Mouse (Mus musculus) neural tube, embryonic 12.5 days (tissue): ENCODE results near the gene Spire2. TPM values are rescaled to one million over a fixed set of nuclear protein-coding genes. Genes with fewer than 3 reads are reported as not detected.

Experiments
- ATAC-seq: fragments of 200-750 bp; cut with Nextera tagmentation; 2 replicates; pipeline ENCODE4 v1.8.0; 2017; ENCODE audit warnings: low read depth, mild to moderate bottlenecking, moderate TSS enrichment, moderate library complexity; ENCODE audit not compliant: low FRiP score
- H3K27ac ChIP-seq: fragments of 300-500 bp; sonication (generic); 2 replicates; pipeline ENCODE4 v1.5.1; 2016
- H3K27me3 ChIP-seq: fragments of 300-500 bp; sonication (generic); replicated peaks from 2 replicates; pipeline ENCODE4 v1.6.1; 2016; ENCODE audit warnings: mild to moderate bottlenecking
- H3K36me3 ChIP-seq: fragments of 300-500 bp; sonication (generic); 2 replicates; pipeline ENCODE4 v1.6.1; 2016; ENCODE audit warnings: mild to moderate bottlenecking
- H3K4me1 ChIP-seq: fragments of 300-500 bp; sonication (generic); 2 replicates; pipeline ENCODE4 v1.6.1; 2016
- H3K4me2 ChIP-seq: fragments of 300-500 bp; sonication (generic); replicated peaks from 2 replicates; pipeline ENCODE4 v1.6.1; 2016; ENCODE audit warnings: mild to moderate bottlenecking
- H3K4me3 ChIP-seq: fragments of 300-500 bp; sonication (generic); 2 replicates; pipeline ENCODE4 v1.5.1; 2016
- H3K9ac ChIP-seq: fragments of 300-500 bp; sonication (generic); 2 replicates; pipeline ENCODE4 v1.6.1; 2016; ENCODE audit warnings: mild to moderate bottlenecking
- H3K9me3 ChIP-seq: fragments of 300-500 bp; sonication (generic); 2 replicates; pipeline ENCODE4 v1.6.1; 2016; ENCODE audit warnings: mild to moderate bottlenecking
- WGBS: fragments of 180-500 bp; shearing (Covaris S2); methylation state at CpG from one replicate; pipeline ENCODE4 v1.1.7; 2016; 5-methylcytosine and 5-hydroxymethylcytosine counted together
- polyA plus RNA-seq: library from polyadenylated mRNA; unstranded; fragments of >200 nt; fragmentation: Nextera tagmentation; extraction: Ambion mirVana; gene quantifications from 2 replicates; pipeline ENCODE4 v1.2.1, GENCODE M21; 2016

Spire2 gene
- polyA plus RNA-seq, 1 experiment from 2014 or later, result 35.6 TPM

DNA sequence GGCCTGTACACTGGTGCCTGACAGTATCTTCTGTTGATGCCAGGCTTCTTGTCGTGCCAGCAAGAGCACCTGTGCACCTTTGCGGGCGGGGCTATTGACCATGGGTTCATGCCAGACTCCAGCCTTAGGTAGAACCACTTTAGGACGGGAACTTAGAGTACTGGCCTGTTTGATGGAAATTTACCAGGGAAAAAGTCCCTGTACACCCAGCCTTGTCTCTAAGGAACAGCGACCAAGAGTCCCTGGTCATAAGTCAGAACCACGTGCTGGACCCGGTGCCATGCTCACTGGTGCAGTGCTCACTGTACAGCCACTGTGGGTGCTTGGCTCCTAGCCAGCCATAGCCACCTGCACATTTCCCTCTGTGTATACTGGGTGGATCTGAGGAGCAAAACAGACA is 56.5 kb downstream of the Spire2 start:
- H3K9ac ChIP-seq, result no peak overlapping the region
- no peak overlapping the region for H3K4me2 ChIP-seq
- WGBS, result 96% methylated on average over 7 of the region's 7 CpGs
- no peaks in the 10 kb centered on the region for H3K9me3 ChIP-seq
- no peaks in the 10 kb centered on the region for H3K27me3 ChIP-seq
- peaks cover 100% of the 10 kb centered on the region for H3K36me3 ChIP-seq
- no peak for ATAC-seq
- no peaks in the 10 kb centered on the region for H3K4me1 ChIP-seq
- no peak overlapping the region for H3K4me3 ChIP-seq
- no peak overlapping the region for H3K27ac ChIP-seq

DNA sequence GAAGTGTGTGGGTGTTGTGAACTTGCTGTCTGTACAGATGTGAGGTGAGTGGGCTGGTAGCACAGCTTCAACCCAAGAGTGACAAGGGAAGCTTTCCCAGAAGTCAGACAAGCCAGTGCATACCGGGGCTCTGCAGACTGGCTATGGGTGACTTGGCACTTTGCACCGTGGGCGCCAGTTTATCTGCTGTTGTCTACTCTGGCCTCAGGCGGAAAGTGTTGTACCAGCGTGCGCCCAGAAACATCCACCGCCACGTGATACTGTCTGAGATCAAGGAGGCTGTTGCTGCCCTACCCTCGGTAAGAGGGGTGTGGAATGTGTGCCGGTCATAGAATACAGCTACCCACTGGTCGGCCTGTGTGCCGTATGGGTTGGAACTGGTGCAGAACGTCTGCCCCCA is 65.8 kb downstream of the Spire2 start:
- 95% methylated on average over 13 of the region's 13 CpGs for WGBS
- Histone ChIP-seq H3K36me3 (peaks cover 100% of the 10 kb centered on the region), H3K9me3 (no peaks in the 10 kb centered on the region), H3K4me1 (no peaks in the 10 kb centered on the region), H3K27me3 (no peaks in the 10 kb centered on the region), H3K4me2 (no peak overlapping the region), H3K4me3 (no peak overlapping the region), H3K27ac (no peak overlapping the region), H3K9ac (no peak overlapping the region)
- no peak for ATAC-seq

DNA sequence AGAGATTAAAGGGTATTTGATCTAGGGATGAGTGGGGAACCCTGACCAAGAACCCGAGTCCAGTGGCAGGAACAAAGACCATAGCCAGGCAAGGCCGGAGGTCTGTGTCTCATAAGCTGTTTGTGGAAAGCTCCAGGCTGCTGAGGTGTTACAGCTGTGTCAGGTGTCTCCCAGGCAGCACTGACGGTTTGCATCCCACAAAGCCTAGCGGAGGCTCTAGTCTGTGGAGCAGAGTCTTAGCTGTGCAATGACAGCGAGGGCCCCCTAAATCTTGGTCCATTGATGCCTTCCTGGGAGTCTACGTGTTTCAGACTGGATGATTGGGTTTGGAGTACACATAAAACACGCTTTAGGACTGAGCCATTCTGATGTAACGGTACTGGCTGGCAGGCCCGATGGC is 69.4 kb downstream of the Spire2 start:
- 91% methylated on average over 9 of the region's 9 CpGs for WGBS
- peaks cover 67% of the 10 kb centered on the region for H3K36me3 ChIP-seq

DNA sequence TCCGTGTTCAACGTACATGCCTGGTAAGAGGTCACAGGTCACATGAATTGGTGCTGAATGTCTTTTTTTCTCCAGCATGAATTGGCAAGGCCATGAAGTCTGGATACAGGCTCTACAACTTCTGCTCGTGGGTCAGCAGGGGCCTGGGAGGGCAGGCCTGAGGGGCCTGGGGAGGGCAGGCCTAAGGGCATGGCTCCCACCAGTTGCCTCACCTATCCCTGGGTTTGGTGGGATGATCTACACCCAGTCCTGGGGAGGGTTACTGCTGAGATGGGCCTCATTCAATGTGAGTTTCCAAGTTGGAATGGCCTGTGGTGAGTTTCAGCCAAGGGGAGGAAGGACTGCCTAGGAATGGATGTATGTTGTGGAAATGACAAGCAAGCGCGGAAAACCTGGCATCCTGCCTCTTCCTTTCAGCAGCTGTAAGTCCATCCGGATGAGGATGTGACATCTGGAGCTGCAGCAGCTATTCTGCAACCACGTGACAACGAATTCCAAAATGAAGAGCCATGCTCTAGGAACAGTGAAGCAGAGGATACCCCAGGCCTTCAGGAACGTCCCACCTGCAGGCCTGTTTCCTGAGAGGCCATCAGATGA is 70.3 kb downstream of the Spire2 start:
- H3K36me3 ChIP-seq, result peaks cover 58% of the 10 kb centered on the region
- 94% methylated on average over 9 of the region's 9 CpGs for WGBS
- ATAC-seq, result no peak
- no peak overlapping the region for H3K4me2 ChIP-seq
- H3K27ac ChIP-seq, result no peak overlapping the region
- H3K4me3 ChIP-seq, result no peak overlapping the region
- H3K4me1 ChIP-seq, result 0 out of 2 replicates have a peak, but pooled peaks cover 8% of the 10 kb centered on the region
- no peak overlapping the region for H3K9ac ChIP-seq
- no peaks in the 10 kb centered on the region for H3K9me3 ChIP-seq
- 0 out of 2 replicates have a peak, but pooled peaks cover 4% of the 10 kb centered on the region for H3K27me3 ChIP-seq

More for the DNA sequence above, 69.4 kb downstream of the Spire2 start:
- H3K27ac ChIP-seq, result no peak overlapping the region
- no peaks in the 10 kb centered on the region for H3K9me3 ChIP-seq
- ATAC-seq, result no peak
- no peaks in the 10 kb centered on the region for H3K27me3 ChIP-seq
- H3K9ac ChIP-seq, result no peak overlapping the region
- no peak overlapping the region for H3K4me3 ChIP-seq
- no peak overlapping the region for H3K4me2 ChIP-seq
- H3K4me1 ChIP-seq, result 0 out of 2 replicates have a peak, but pooled peaks cover 8% of the 10 kb centered on the region

DNA sequence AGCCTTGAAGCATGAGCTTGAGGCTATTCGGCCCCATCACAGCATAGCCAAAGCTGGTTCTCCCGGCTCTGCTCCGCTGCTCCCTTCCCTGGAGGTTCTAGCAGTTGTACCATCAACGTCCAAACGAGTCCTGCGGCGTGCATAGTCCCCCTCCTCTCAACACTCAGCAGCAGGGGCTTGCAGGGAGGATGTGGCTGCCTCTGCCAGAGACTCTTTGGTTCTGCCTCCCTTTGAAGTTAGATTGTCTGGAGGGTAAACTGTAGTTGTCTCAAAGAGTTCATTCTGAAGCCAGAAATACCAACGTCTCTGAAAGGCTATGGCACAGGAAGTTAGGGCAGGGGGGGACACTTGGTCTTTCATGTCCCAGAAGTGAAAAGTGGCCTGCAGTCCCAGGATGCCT is 72.0 kb downstream of the Spire2 start:
- H3K27ac ChIP-seq, result no peak overlapping the region
- no peaks in the 10 kb centered on the region for H3K9me3 ChIP-seq
- H3K27me3 ChIP-seq, result 0 out of 2 replicates have a peak, but pooled peaks cover 7% of the 10 kb centered on the region
- no peak for ATAC-seq
- H3K36me3 ChIP-seq, result peaks cover 41% of the 10 kb centered on the region
- H3K4me2 ChIP-seq, result no peak overlapping the region
- WGBS, result 40% methylated on average over 8 of the region's 8 CpGs
- no peak overlapping the region for H3K9ac ChIP-seq
- no peak overlapping the region for H3K4me3 ChIP-seq
- peaks cover 15% of the 10 kb centered on the region for H3K4me1 ChIP-seq

DNA sequence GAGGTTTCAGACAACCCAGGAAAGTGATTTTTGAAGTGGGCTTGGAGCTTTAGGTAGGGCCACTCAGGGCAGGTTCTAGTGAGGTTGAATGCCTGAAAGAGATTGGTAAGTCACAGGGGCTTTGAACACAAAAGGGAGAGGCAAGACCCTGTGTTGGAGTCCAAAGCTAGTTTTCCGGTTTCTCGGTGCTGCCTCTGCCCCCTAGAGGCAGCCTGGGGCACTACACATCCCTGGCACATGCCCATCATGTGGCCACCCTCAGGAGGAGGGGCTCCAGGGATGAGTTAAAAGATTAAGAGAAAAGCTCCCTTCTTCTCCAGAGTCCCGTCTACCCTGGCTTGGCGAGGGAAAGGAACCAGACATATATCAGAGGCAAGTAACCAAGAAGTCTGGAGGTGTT is 74.3 kb downstream of the Spire2 start, which contains the start of gene Mc1r:
Gene Mc1r, plus strand, starts transcription at position 322 of the 400 bp plus-strand sequence.
- no peak for ATAC-seq
- no peaks in the 10 kb centered on the region for H3K9me3 ChIP-seq
- H3K4me3 ChIP-seq, result no peak within 1 kb of the TSS
- no peak within 1 kb of the TSS for H3K9ac ChIP-seq
- WGBS, result 17% methylated on average over 4 of the region's 4 CpGs
- no peak within 1 kb of the TSS for H3K27ac ChIP-seq
- H3K4me1 ChIP-seq, result peaks cover 26% of the 10 kb centered on the region
- H3K27me3 ChIP-seq, result 0 out of 2 replicates have a peak, but pooled peaks cover 7% of the 10 kb centered on the region
- peak within 1 kb of the TSS; percentile 5; the same call in 1 of the 2 replicates for H3K4me2 ChIP-seq
- peaks cover 19% of the 10 kb centered on the region for H3K36me3 ChIP-seq

DNA sequence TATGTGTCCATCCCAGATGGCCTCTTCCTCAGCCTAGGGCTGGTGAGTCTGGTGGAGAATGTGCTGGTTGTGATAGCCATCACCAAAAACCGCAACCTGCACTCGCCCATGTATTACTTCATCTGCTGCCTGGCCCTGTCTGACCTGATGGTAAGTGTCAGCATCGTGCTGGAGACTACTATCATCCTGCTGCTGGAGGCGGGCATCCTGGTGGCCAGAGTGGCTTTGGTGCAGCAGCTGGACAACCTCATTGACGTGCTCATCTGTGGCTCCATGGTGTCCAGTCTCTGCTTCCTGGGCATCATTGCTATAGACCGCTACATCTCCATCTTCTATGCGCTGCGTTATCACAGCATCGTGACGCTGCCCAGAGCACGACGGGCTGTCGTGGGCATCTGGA is 75.1 kb downstream of the Spire2 start:
- H3K9ac ChIP-seq, result no peak overlapping the region
- WGBS, result 93% methylated on average over 13 of the region's 13 CpGs
- H3K4me3 ChIP-seq, result no peak overlapping the region
- 0 out of 2 replicates have a peak, but pooled peaks cover 7% of the 10 kb centered on the region for H3K27me3 ChIP-seq
- H3K4me1 ChIP-seq, result peaks cover 26% of the 10 kb centered on the region
- H3K4me2 ChIP-seq, result no peak overlapping the region
- H3K9me3 ChIP-seq, result no peaks in the 10 kb centered on the region
- peaks cover 10% of the 10 kb centered on the region for H3K36me3 ChIP-seq
- H3K27ac ChIP-seq, result no peak overlapping the region
- ATAC-seq, result no peak

DNA sequence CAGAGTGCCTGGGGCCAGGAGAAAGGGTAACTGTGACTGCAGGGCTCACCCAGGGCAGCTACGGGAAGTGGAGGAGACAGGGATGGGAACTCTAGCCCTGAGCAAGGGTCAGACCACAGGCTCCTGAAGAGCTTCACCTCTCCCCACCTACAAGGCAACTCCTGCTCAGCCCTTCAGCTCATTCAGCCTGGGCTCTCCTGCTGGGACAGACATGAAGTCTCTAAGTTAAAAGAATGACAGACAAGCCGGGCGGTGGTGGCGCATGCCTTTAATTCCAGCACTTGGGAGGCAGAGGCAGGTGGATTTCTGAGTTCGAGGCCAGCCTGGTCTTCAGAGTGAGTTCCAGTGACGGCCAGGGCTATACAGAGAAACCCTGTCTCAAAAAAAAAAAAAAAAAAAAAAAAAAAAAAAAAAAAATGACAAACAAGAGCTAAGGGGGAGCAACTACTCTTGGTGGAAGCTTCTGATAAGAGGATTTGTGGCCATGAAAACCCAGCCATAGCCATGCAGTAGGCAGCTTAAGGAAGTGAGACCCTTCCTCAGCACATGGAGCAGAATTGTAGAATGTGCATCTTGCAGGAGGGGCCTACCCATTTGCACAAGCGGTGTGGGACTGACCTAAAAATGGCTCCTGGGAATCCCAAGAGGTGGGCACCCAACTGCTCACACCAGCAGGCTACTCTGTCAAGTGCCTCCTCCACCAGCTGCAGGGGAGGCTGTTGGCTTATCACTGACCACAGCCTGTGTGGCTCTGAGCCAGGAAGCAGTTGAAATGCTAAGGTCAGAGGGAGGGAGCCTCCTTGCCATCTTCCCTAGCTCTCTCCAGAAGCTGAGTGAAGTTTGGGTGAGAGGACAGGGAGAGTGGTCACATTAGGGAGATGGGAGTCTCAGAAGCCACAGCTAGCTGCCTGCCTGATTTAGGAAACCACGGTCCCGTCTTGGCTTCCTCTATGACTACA is 76.4 kb downstream of the Spire2 start:
- peak overlapping the region; percentile 69 for H3K4me2 ChIP-seq
- H3K36me3 ChIP-seq, result no peaks in the 10 kb centered on the region
- peaks cover 31% of the 10 kb centered on the region for H3K4me1 ChIP-seq
- H3K9me3 ChIP-seq, result no peaks in the 10 kb centered on the region
- 0 out of 2 replicates have a peak overlapping the region, but pooled peaks have one; percentile 9 for H3K4me3 ChIP-seq
- ATAC-seq, result no peak
- 80% methylated on average over 9 of the region's 9 CpGs for WGBS
- peak overlapping the region; percentile 93; the same call in 1 of the 2 replicates for H3K27ac ChIP-seq
- H3K27me3 ChIP-seq, result 0 out of 2 replicates have a peak, but pooled peaks cover 7% of the 10 kb centered on the region
- peak overlapping the region; percentile 95; the same call in 1 of the 2 replicates for H3K9ac ChIP-seq

DNA sequence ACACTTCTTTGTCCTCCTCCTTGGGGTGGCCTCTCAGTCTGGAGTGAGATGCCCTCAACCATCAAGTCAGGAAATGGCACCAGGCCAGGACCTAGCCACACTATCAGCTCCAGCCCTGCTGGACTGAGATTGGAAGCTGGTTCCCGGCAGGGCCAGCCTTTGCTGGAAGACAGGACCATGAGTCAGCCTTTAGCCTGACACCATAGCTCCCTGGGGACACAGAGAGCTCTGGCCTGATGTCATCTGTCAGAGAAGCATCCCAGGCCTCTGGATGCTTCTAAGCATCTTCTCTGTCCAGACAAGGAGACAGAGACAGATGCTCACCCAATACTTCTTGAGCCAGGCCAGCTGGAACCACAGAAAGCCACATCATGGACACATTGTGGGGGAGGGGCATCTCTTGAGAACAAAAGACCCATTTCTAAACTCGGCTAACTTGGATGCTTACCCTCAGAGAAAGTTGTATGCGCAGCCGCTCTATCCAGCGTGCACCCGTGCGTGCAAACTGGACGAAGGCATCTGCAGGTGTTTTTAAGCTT is 77.6 kb downstream of the Spire2 start:
- 0 out of 2 replicates have a peak, but pooled peaks cover 7% of the 10 kb centered on the region for H3K27me3 ChIP-seq
- H3K4me1 ChIP-seq, result peaks cover 23% of the 10 kb centered on the region
- H3K36me3 ChIP-seq, result no peaks in the 10 kb centered on the region
- H3K4me2 ChIP-seq, result peak overlapping the region; percentile 69
- H3K4me3 ChIP-seq, result peak overlapping the region; percentile 79
- peak overlapping the region; percentile 93 for H3K27ac ChIP-seq
- 39% methylated on average over 8 of the region's 8 CpGs for WGBS
- no peak; the same call in 1 of the 2 replicates for ATAC-seq
- no peaks in the 10 kb centered on the region for H3K9me3 ChIP-seq
- peak overlapping the region; percentile 95 for H3K9ac ChIP-seq

DNA sequence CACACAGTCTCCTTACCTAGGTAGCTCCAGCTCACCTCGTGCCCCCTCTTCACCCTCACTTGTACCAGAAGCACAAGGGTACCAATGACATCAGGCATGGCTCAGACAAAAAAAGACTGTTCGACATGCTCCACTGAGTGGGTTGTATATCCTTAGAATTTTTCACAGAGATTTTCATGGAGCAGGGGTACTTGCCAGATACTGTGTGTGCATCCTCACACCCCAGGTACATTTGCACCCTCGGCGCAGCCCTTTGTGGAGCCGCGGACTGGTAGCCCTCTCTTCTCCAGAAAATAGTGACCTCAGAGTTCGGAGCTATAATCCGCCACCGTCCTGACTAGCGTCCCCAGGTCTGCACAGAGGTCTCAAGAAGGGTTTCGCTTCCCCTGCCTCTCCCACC is 78.3 kb downstream of the Spire2 start:
- Histone ChIP-seq H3K27ac (peak overlapping the region; percentile 93), H3K9ac (peak overlapping the region; percentile 95), H3K4me1 (peaks cover 23% of the 10 kb centered on the region), H3K4me2 (peak overlapping the region; percentile 69), H3K36me3 (no peaks in the 10 kb centered on the region), H3K9me3 (no peaks in the 10 kb centered on the region), H3K4me3 (peak overlapping the region; percentile 79), H3K27me3 (0 out of 2 replicates have a peak, but pooled peaks cover 7% of the 10 kb centered on the region)
- ATAC-seq, result peak; percentile 9
- WGBS, result 6% methylated on average over 11 of the region's 11 CpGs

DNA sequence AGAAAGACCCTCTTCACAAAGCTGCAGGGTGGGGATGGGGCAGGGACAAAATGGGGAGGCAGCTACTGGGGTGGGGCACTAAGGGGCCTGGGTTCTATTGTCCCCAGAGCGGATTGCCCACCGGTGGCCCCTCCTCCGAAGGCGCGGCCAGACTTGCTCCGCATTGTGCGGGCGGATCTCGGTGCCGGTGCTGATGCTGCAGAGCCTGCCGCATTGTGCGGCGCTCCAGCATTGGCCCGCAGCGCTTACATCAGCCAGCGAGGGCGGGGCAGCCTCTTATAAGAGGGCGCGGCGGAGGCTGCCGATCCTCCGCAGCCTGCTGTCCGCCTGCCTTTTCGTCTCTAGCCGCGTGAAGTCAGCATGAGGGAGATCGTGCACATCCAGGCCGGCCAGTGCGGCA is 78.7 kb downstream of the Spire2 start, which contains the start of gene Tubb3:
Gene Tubb3, plus strand, starts transcription at position 179 of the 400 bp plus-strand sequence.
- Histone ChIP-seq H3K4me1 (peaks cover 23% of the 10 kb centered on the region), H3K27me3 (0 out of 2 replicates have a peak, but pooled peaks cover 7% of the 10 kb centered on the region), H3K4me3 (peak within 1 kb of the TSS; percentile 79), H3K4me2 (peak within 1 kb of the TSS; percentile 69), H3K9ac (peak within 1 kb of the TSS; percentile 95), H3K9me3 (no peaks in the 10 kb centered on the region), H3K36me3 (no peaks in the 10 kb centered on the region), H3K27ac (peak within 1 kb of the TSS; percentile 93)
- under 1% methylated on average over 29 of the region's 29 CpGs for WGBS
- ATAC-seq, result peak; percentile 83
